Mouse (Mus musculus) kidney, postnatal 25 days (tissue): ENCODE measurements around the gene Bcar3.

ENCODE experiments used
- DNase-seq, 2 experiments: peaks; one replicate each; pipeline ENCODE4 v3.0.0; 2021; ENCODE audit warnings: mixed read lengths in 2 of 2

The Bcar3 gene

GRCm38 (mm10) chr3:122337992-122338391 is 44.1 kb downstream of the Bcar3 start:
- DNase-seq: no peak

DNA sequence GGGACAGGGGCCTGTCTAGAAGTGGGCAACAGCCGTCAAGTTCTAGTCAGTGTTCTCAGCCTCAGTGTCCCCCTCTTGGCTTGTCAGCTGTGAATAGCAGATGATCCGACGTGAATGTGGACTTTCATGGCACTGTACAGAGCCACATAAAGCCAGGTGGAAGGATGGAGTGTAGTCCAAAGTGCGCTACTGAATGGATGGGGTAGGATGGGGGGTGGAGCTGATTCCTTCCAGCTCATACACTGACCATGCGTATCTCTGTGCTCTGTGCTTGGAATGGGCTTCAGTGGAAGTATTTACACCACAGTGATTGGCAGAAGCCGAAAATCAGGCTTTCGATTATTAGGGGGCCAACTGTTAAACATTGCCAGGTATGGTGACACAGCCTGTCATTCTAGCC is 45.0 kb downstream of the Bcar3 start:
- no peak for DNase-seq

DNA sequence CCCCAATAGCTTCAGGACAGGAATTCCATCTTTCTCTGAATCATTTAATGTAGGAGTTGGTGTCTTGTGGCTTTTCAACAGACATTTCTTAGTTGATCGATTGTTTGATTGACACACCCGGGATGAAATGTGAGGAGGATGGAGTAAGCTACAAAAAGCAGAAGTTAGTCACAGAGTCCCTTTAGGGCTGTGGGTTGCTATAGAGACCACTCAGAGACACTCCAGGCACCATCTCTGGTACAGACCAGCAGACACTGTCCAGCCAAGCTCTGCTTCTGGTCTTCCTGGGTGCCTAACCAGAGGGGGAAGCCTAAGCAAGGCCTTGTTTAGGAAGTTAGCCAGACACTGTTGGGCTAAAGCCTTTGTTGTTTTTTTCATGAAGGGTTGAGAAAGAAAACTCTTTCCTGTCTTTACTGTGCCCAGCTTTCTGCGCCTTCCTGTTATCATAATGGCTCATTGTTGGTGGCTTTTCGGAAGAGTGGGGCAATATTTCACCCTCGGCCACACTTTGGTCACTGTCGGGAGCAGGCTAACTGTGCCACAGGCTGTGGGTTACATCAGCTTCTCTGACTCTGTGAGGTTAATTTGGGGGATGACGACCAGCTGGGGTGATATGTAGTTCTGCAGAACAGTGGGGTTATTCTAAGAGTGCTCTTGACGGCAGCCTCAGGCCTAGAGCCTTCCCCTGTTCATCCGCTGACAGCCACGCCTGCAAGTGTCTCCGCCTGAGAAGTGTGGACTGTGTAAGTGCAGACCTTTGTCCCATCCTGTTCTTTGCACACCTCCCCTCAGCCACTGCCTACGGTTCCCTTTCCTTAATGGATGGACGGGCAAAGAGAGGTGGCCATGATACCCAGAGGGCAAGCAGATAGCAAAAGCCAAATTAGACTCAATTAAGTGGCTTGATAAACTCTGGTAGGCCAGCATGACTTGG is 46.5 kb downstream of the Bcar3 start:
- DNase-seq: no peak

DNA sequence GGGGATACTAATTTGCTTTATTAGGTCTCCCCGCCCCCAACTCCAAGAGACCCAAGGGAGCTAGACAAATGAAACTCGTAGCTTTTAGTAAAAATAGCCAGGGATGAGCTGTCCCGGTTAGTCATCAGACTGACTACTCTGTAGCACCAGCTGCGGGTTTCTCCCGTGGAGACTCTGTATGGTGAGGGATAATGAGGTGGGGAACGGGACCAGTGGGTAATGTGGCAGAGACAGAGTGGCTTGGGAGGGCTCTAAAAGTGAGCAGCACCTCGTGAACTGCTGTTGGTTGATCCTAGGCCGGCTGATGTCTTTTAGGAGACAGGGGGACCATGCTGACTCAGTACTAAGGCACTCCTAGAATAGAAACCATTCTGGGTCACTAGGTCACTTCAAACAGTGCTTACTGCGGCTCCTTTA is 49.5 kb downstream of the Bcar3 start:
- no peak for DNase-seq

GRCm38 (mm10) chr3:122344350-122344749 is 50.4 kb downstream of the Bcar3 start:
- DNase-seq: no peak

DNA sequence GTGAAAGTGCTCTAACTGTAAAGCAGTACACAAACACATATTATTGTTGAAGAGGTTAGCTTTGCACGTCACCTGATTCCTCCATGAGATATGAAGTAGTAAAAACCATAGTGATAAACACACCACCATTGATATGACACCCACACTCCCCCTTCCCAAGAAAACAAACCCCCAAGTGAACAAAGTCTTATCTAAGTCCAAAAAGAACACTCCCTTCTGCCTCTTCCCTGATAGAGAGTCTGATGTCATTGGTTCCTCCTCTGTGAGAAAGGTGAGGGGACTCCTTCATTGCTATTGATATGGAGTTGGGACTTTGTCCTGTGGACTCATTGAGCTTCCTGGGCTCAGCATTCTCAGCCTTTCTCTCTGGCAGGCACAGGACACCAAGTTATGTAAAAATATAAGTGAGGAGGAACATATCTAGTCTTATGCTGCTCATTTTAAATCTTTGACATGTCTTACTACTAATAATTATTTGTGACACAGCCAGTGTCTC is 52.1 kb downstream of the Bcar3 start:
- no peak for DNase-seq

- no peak for DNase-seq
Observed at GRCm38 (mm10) chr3:122346600-122346999, 52.7 kb downstream of the Bcar3 start.

DNA sequence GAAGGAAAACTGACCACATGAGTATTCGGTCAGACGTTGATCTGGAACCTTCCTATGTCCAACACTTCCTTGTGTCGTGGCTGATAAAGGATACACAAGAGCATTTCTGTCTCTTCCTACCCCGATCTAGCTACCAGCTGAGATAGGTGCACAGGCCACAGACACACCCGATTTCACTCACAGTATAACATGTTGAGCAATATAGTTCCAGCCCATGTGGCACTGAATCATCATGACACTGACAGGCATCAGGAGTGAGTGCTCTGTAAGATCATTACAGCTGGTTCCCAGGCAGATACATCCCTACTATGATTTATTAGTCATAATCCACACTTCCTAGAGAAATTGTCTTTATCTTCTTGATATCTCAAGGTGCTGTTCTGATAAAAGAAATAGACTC is 54.7 kb downstream of the Bcar3 start:
- no peak for DNase-seq

- no peak for DNase-seq
Observed at GRCm38 (mm10) chr3:122352801-122353200, 58.9 kb downstream of the Bcar3 start.

DNA sequence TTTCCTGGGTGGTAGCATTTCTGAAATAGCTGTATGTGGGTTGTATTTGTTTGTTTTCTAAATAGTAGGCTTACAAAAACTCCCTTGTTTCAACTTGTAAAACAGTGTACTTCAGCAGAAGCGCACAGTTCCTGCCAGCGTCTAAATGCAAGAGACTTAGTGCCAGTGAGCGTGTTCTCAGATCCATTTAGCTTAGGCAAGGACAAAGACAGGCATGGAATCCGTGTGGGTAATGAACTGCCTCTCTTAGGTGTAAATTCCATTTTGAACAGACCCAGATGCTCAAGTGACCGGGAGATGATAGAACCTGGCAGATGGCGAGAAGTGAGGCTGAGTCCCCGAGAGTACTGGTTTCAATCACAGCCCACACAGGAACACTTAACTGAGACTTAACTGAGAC is 65.5 kb downstream of the Bcar3 start:
- no peak for DNase-seq

DNA sequence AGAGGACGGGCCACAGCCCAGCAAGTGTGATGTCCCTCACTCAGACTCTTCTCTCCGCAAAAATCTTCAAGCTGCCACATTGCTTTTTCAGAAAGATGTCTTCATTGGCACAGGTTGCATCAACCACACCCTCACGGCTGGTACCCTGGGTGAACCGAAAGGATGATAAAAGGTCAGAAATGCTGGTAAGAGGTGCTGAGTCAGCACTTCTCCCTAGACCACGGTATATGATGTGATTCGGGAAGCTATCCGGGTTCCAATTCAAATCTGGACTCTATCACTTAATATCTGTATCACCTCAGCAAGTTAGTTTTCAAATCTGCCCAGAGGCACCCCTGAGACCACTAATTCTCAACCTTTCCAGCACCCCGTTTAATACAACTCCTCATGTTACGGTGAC is 66.0 kb downstream of the Bcar3 start:
- DNase-seq: no peak

DNA sequence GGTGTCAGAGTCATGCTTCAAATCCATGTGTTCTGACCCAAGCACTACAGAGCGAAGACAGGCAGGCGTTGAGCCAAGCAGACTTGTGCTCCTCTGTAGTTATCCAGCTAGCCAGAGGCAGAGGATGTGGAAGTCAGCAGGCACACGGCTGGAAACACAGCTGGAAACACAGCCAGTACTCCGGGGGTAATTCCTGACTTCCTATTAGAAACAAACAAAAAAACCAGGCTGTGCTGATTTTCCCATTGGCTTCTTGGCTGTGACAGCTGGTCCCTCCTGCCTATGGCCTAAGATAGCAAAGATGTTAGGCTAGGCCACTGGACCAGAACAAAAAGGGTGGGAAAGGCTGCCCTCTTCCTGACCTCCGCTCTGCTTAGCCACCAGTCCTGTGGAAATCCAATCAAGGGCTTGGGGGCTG is 66.8 kb downstream of the Bcar3 start:
- peak; percentile 10 to 45 for DNase-seq

- no peak for DNase-seq
Observed at GRCm38 (mm10) chr3:122362719-122363118, 68.8 kb downstream of the Bcar3 start.

GRCm38 (mm10) chr3:122364565-122364964 is 70.6 kb downstream of the Bcar3 start:
- no peak for DNase-seq

DNA sequence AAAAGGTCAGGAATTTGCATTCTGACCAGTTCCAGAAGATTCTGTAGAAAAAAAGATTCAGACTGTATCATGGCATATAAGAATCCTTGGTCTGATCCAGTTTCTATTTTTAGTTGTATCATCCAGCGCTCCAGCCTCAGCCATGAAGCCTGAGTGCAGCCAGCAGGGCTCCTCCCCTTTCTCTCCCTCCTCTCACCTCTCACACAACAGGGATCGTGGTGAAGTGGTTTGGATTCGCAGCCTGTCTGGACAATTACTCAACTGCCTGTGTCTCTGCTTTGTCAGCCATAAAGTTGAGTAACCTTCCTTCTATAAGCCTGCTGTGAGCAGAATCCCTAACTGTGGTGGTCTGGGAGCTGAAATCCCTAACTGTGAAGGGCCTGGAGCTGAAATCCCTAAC is 71.4 kb downstream of the Bcar3 start:
- DNase-seq: no peak

DNA sequence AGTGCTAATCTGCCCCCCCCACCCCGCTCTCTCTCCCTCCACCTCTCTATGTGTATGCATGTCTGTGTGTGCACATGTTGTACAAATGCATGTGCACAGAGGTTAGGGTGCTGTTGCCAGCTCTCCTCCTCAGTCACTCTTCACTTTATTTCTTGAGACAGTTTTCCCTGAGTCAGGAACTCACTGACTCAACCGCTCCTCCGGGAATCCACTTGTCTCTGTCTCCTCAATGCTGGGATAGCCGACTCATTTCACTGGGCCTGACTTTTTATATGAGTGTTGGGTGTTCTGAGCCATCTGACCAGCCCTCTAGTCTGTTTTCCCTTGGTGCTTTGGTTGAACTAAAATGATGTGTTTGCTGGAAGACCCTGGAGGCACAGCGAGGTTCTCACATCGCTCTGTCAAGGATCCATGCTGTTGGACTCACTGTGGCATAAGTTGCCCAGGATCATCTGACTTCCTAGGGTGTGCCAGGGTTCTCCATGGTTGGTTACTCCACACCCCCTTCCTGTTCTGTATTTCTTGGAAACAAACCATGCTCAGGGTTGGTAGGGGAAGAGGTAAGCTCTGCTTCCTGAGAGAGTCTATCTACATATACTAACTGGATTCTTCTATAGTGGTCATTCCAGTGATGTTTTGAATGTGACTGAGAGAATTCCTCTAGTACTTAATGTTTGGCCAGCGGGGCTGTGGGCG is 77.9 kb downstream of the Bcar3 start:
- DNase-seq: no peak

- no peak for DNase-seq
Observed at GRCm38 (mm10) chr3:122372617-122373016, 78.7 kb downstream of the Bcar3 start.

GRCm38 (mm10) chr3:122376011-122376410 is 82.1 kb downstream of the Bcar3 start:
- DNase-seq: no peak

DNA sequence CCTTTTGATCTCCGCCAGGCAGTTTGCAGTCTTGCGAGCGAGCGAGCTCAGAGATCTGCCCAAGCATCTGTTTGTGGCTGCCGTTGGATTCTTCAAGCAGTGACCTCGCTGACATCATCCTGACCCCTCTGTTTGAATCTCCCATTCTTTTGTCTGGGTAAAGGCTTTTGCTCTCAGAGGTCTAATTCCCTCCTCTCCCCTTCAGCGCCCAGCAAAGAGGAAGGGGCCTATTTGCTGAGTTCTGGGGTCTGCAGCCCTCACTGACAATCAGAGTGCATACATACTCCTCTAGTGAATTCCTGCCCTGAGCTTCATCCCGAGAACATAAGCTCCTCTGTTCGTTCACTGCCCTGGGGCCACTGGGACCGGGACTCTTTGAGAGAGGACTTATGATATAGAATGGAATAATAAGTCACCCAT is 82.5 kb downstream of the Bcar3 start:
- DNase-seq: no peak

- DNase-seq: no peak
Observed at GRCm38 (mm10) chr3:122376841-122377464, 83.0 kb downstream of the Bcar3 start.

- DNase-seq: no peak
Observed at GRCm38 (mm10) chr3:122378634-122379033, 84.7 kb downstream of the Bcar3 start.

DNA sequence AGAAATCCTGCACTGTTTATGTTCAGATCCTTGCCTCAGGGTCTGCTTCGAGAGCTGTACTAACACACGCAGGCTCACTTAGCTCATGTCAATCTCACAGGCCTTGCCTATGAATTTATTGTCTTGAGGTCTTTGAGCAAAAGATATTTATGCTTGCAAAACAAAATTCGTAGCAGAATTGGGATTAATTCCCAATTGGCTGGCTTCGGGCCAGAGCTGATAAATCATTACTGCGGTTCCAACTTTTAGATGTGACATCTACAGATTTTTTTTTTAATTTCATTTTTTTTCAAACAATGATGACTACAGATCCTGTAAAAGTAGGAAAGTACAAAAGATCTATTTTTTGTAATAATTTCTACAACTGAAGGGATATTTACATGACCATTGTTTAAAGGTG is 86.8 kb downstream of the Bcar3 start:
- peak in 1 of 2 experiments; percentile 8 for DNase-seq

GRCm38 (mm10) chr3:122381591-122381990 is 87.7 kb downstream of the Bcar3 start:
- no peak for DNase-seq
